Mouse (Mus musculus): Measurements from ENCODE around the gene Itga1. TPM values are rescaled to one million over a fixed set of nuclear protein-coding genes. Genes with fewer than 3 reads are reported as not detected.

Itga1 gene
- total RNA-seq, 2 experiments from 2014 or later: 4.2 to 4.4 TPM

GRCm38 (mm10) chr13:115099381-115099780 is 2.4 kb downstream of the Itga1 start:
- no peak for DNase-seq (ENCODE audit: low spot score in 2 of 2)

DNA sequence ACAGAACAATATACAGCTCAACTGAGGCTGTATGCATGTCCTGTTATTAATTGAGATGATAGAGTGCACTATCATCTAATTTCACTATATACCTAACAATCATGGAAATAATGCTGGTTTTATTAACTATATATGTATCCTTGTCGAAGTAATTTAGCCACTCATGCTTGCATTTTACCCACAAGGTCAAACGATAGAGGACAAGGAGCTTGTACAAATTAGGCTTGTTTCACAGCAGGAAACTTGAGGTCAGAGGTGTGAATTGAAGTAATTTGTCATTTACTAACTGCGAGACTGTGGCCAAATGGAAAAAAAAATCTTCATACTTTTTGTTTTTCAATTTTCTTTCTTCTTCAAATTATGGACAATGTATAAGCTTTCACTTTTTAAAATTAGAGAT is 3.5 kb downstream of the Itga1 start:
- DNase-seq (ENCODE audit: low spot score in 2 of 2): no peak

GRCm38 (mm10) chr13:115096965-115097364 is 4.8 kb downstream of the Itga1 start:
- DNase-seq (ENCODE audit: low spot score in 2 of 2): no peak

- no peak for DNase-seq (ENCODE audit: low spot score in 2 of 2)
These were observed 5.5 kb downstream of the Itga1 start for GRCm38 (mm10) chr13:115096216-115096615.

DNA sequence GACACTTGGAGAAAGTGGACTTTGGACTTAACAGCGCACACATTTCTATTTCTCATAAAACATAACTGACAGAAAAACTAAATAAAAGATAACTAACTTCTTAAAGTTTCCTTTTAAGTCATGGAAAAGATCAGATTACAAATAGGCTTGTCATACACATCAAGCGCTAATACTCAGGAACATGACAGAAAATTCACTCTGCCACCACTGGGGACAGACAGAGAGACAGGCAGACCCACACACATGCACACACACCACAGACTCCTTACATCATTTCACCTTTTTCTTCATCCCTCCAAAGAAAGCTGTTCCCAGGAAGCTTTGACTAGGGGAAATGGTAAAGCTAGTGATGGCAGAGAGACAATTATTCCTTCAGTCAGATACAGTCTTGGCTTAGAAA is 6.4 kb downstream of the Itga1 start:
- DNase-seq (ENCODE audit: low spot score in 2 of 2): no peak

DNA sequence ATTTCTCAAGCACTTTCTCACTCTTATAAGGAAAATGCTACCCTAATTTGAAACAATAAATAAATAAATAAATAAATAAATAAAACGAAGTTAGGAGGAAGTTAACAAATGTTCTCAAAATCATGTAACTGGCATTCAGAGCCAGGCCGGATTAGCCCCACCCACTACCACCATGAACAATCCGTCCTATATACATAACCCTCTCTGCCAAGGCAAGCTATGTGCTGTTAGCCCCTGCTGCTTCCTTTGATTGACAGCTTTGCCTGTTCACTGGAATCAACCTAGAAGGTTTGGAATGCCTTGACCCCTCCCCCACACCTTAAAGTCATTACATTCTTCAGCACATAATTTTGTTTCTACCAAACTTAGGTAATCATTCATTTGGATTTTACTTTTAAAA is 10.3 kb downstream of the Itga1 start:
- DNase-seq (ENCODE audit: low spot score in 2 of 2): no peak

- DNase-seq (ENCODE audit: low spot score in 2 of 2): no peak
These were observed 10.8 kb downstream of the Itga1 start for GRCm38 (mm10) chr13:115090977-115091445.

DNA sequence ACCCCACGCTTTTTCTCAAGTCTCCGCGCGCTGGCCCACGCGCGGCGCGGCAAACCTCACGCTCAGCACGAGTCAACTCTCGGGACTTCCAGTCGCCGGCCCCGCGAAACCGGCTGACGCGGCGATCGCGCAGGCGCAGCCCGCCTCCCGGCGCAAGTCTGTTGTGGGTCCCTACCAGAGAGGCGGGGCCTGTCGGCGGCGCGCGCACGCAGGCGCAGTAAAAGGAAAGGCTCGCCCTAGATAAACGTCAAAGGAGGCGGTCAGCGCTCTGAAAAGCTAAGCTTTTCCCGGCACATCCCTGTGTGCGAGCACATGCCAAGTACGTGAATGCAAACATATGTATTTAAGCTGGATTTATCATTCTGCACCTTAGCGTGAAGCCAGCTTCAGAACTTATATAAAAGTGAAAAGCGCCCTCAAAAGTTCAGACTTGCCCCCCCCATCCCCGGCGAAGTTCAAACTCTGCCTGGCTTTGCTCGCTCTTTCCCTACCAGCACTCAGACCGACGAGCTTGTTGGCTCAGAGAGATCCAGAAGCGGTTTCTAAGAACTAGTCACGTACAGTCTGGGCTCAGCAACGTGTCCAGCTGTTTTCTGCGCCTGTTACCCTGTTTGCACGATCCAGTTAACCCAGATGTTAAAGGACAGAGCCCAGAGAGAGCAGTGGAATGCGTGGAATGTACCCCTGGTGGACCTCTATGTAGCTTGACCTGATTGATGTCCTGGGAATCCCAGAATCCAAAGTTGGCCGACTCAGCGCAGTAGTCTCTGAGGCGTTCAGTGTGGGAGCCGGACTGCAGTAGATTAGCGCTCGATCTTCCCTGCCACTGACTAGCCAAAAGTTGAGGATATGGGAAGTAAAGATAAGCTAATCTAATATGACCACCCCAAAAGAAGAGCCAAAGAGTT is 11.4 kb downstream of the Itga1 start, which contains the start of gene Pelo:
Gene Pelo, minus strand, starts transcription at position 118 of the 908 bp plus-strand sequence.
- DNase-seq (ENCODE audit: low spot score in 2 of 2): peak; percentile 94 to 96

- peak in 1 of 2 experiments; percentile 6 for DNase-seq (ENCODE audit: low spot score in 2 of 2)
These were observed 12.3 kb downstream of the Itga1 start for GRCm38 (mm10) chr13:115089395-115090025.

DNA sequence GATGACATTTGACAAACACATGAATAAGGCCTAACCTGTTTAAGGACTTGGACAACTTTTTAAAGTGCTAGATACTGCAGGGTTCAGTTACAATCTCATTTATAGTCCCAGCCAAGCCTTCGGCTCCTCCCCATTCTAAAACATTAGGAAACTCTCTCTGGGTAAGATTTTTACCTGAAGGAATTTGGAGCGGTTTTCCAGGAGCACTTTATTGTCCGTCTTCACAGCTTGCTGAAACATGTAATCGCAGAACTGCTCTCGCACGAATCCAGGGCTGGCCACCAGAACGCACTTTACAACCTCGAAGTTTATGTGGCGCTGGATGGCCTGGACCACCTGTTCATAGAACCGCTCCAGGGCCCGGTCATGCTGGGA is 12.8 kb downstream of the Itga1 start:
- DNase-seq (ENCODE audit: low spot score in 2 of 2): no peak

DNA sequence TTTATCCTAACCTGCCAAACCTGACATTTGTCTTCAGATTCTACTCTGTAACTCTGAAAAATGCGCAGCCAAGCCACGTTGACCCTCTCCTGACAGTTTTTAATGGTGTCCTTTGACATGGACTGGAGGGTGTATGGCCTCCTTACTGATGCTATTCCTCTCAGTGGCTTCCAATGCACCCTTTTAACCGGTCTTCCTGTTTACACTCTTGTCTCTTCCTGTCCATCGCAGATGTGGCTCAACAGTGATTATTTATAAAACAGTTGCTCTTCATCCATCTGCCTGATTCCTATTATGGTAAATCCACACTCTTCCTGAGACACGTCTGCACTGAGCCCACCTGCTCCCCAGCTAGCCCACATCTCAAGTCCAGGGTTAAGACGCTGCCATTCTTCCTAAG is 15.8 kb downstream of the Itga1 start:
- DNase-seq (ENCODE audit: low spot score in 2 of 2): no peak

- no peak for DNase-seq (ENCODE audit: low spot score in 2 of 2)
These were observed 19.4 kb downstream of the Itga1 start for GRCm38 (mm10) chr13:115082339-115082738.

GRCm38 (mm10) chr13:115079996-115080585 is 21.7 kb downstream of the Itga1 start:
- no peak for DNase-seq (ENCODE audit: low spot score in 2 of 2)

DNA sequence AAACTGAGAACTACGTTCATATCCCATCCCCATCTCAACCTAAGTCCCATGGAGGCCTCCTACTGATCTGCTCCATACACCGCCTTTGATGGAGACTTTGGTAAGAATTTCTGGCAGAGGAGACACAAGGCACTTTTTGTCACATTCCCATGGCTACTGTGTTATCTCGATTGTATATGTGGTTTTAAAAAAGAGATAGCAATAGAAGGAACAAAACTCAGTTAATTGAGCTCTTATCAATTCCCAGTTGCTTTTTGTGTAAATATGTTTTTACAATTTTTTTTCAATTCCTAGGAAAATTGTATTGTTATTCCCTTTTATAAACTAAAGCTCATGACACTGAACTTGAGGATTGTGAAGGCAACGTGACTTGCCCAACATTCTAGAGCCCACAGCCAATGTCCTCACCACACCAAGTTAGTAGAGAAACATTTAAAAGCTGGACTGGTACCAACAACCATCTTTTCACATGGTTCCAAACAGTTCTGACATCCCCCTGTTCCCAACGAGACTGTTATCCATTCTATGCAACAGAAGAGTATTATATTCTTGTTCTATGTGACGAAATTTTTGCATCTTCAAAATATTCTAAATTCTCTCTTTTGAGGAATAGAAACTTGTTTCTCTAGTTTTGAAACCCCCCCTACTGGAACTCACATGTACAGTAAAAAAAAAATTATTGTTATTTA is 22.6 kb downstream of the Itga1 start:
- DNase-seq (ENCODE audit: low spot score in 2 of 2): no peak

- DNase-seq (ENCODE audit: low spot score in 2 of 2): no peak
These were observed 24.2 kb downstream of the Itga1 start for GRCm38 (mm10) chr13:115077346-115078134.

DNA sequence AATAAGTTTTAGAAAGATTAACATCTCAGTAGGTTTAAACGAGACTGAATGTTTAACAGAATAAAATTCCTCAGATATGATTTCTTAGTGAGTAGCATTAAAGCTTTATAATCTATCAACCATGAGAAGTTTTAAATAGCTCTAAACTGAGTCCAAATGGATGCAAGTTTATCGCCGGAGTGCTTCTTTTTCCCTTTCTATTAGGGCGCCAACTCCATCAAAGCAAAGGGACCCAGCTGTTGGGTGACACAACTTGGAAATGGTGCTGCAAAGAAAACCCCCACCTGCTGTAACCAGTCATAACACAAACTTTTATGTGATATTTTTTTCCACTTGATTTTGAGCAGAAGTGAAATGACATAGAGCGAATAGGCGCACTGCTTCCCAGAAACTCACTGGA is 29.4 kb downstream of the Itga1 start:
- DNase-seq (ENCODE audit: low spot score in 2 of 2): no peak

GRCm38 (mm10) chr13:115071431-115071830 is 30.3 kb downstream of the Itga1 start:
- no peak for DNase-seq (ENCODE audit: low spot score in 2 of 2)

- no peak for DNase-seq (ENCODE audit: low spot score in 2 of 2)
These were observed 33.8 kb downstream of the Itga1 start for GRCm38 (mm10) chr13:115067968-115068330.

GRCm38 (mm10) chr13:115067324-115067967 is 34.3 kb downstream of the Itga1 start:
- DNase-seq (ENCODE audit: low spot score in 2 of 2): no peak

DNA sequence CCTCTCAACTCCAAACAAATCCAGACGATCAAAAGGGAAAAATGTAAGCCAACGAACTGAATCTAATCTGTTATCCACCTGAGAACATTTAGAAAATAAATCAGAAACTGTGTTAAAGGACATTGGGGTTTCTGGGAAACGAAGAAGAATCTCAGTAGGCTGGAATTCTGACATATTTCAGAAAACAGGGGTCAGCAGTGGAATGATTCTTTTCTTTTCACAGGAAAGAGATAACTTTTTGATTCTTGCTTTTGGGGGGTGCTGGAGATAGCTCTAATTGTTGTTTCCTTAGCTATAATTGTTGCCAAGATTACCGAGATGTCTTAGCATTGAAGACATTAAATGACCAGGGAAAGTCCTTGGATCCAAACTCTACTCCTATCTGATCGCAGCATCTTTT is 44.2 kb downstream of the Itga1 start:
- DNase-seq (ENCODE audit: low spot score in 2 of 2): no peak

Measured in layer of hippocampus, adult 18-20 months (tissue).